Mouse (Mus musculus) lung, adult 2 months (tissue): ENCODE data around the gene Cntd1.

Experiments
- CTCF ChIP-seq: fragments of 200-500 bp; IDR thresholded peaks from 2 replicates; pipeline ENCODE4 v1.5.1; 2011; ENCODE audit warnings: mild to moderate bottlenecking, low read length, control low read depth; ENCODE audit not compliant: insufficient read depth
- POLR2A ChIP-seq: fragments of 200-500 bp; IDR thresholded peaks from 2 replicates; pipeline ENCODE4 v1.6.1; 2011; ENCODE audit warnings: low read depth, mild to moderate bottlenecking, control low read depth, low read length, borderline replicate concordance; ENCODE audit errors: extremely low read depth

- TF ChIP-seq CTCF: no peak
- TF ChIP-seq POLR2A: no peak
These were observed 27.8 kb upstream of the Cntd1 start for GRCm38 (mm10) chr11:101251031-101251430.
